Mouse (Mus musculus) liver, adult 2 months (tissue): ENCODE measurements around the gene Zfp451. TPM values are rescaled to one million over a fixed set of nuclear protein-coding genes. Genes with fewer than 3 reads are reported as not detected.

ENCODE experiments used
- DNase-seq: peaks from one replicate; pipeline ENCODE4 v3.0.0-alpha.2; 2011; ENCODE audit warnings: low read depth, low spot score; ENCODE audit errors: extremely low read depth
- H3K27ac ChIP-seq: fragments of 200-500 bp; replicated peaks from 2 replicates; pipeline ENCODE4 v1.5.1; 2012; ENCODE audit warnings: low read depth, mild to moderate bottlenecking, control low read depth, inconsistent platforms, low read length; ENCODE audit not compliant: insufficient read depth
- H3K27me3 ChIP-seq: fragments of 200-500 bp; 2 replicates; pipeline ENCODE4 v1.6.1; 2012; ENCODE audit warnings: mild to moderate bottlenecking, moderate library complexity, low read length, inconsistent platforms; ENCODE audit not compliant: control insufficient read depth, insufficient read depth
- H3K36me3 ChIP-seq: fragments of 200-500 bp; 2 replicates; pipeline ENCODE4 v1.6.1; 2012; ENCODE audit warnings: low read length, inconsistent platforms; ENCODE audit not compliant: control insufficient read depth, insufficient read depth
- H3K4me1 ChIP-seq: fragments of 200-500 bp; 2 replicates; pipeline ENCODE4 v1.6.1; 2011; ENCODE audit warnings: low read length; ENCODE audit not compliant: control insufficient read depth, insufficient read depth
- H3K4me3 ChIP-seq: fragments of 200-500 bp; 2 replicates; pipeline ENCODE4 v1.5.1; 2011; ENCODE audit warnings: low read depth, mild to moderate bottlenecking, control low read depth, low read length, moderate library complexity; ENCODE audit not compliant: insufficient read depth
- H3K79me2 ChIP-seq: fragments of 200-500 bp; 2 replicates; pipeline ENCODE4 v1.6.1; 2012; ENCODE audit warnings: inconsistent platforms, mild to moderate bottlenecking, low read length, moderate library complexity; ENCODE audit not compliant: control insufficient read depth, insufficient read depth
- H3K9ac ChIP-seq: fragments of 200-500 bp; 2 replicates; pipeline ENCODE4 v1.6.1; 2012; ENCODE audit warnings: low read depth, mild to moderate bottlenecking, control low read depth, inconsistent platforms, low read length
- CTCF ChIP-seq: fragments of 200-500 bp; IDR thresholded peaks from 2 replicates; pipeline ENCODE4 v1.5.1; 2011; ENCODE audit warnings: low read depth, low read length, control low read depth
- WGBS: fragments of 180-500 bp; shearing (Covaris S2); methylation state at CpG from one replicate; pipeline ENCODE4 v1.1.7; 2018; 5-methylcytosine and 5-hydroxymethylcytosine counted together
- polyA plus RNA-seq: library from polyadenylated mRNA; depleted of rRNA; stranded (reverse); fragments of >200 nt; gene quantifications from 2 replicates; pipeline ENCODE4 v1.2.3, GENCODE M21; 2012; rRNA removed
- total RNA-seq: library from RNA; depleted of rRNA; stranded (reverse); fragments of >200 nt; gene quantifications from 2 replicates; pipeline ENCODE4 v1.2.3, GENCODE M21; 2014; rRNA removed

The Zfp451 gene
- total and polyA plus RNA-seq, 2 experiments: 2.2 to 10.4 TPM

DNA sequence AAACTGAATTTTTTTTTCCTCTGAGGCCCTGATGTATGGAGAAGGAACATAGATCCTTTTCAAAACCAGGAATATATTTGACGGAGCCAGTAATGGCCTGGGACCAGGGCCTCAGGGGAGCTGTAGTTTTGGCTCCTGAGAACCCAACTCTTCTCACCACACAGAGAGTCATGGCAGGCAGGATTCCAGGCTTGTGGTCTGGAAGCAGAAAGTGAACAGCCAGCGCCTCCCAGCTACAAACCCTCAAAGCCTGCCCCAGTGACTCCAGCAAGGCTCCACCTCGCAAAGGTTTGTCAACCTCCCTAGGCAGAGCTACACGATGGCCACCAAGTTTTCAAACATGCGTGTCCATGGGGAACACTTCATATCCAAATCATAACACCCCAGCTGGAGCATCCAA is 102.4 kb downstream of the Zfp451 start:
- Histone ChIP-seq H3K4me3 (no peak overlapping the region), H3K9ac (no peak overlapping the region), H3K36me3 (no peaks in the 10 kb centered on the region), H3K27me3 (no peaks in the 10 kb centered on the region; the same call in 1 of the 2 replicates), H3K27ac (no peak overlapping the region), H3K79me2 (no peaks in the 10 kb centered on the region), H3K4me1 (no peaks in the 10 kb centered on the region)
- TF ChIP-seq CTCF: no peak
- DNase-seq: no peak
- WGBS: 91% methylated on average over 5 of the region's 5 CpGs

Other genes with a start within 250 kb of the Zfp451 start
- gene Prim2, start 144.8 kb downstream of the Zfp451 start, total RNA-seq: 5.0 and 5.1 TPM in 2 replicates
- gene Prim2, start 144.8 kb downstream of the Zfp451 start, polyA plus RNA-seq: 1.2 and 1.5 TPM in 2 replicates
- 11.4 and 13.6 TPM in 2 replicates for gene Rab23, start 94.7 kb downstream of the Zfp451 start, total RNA-seq
- 4.5 and 5.4 TPM in 2 replicates for gene Rab23, start 94.7 kb downstream of the Zfp451 start, polyA plus RNA-seq
- 2.1 and 3.6 TPM in 2 replicates for gene Bag2, start 56.8 kb downstream of the Zfp451 start, total RNA-seq
- 4.1 and 5.9 TPM in 2 replicates for gene Bag2, start 56.8 kb downstream of the Zfp451 start, polyA plus RNA-seq
- 0.18 and 0.40 TPM in 2 replicates for gene Bend6, start 93.2 kb upstream of the Zfp451 start, total RNA-seq
- 0.05 TPM in 2 replicates for gene Bend6, start 93.2 kb upstream of the Zfp451 start, polyA plus RNA-seq
- gene Dst, start 93.6 kb upstream of the Zfp451 start, total RNA-seq: 53.6 and 60.4 TPM in 2 replicates
- 10.5 and 14.8 TPM in 2 replicates for gene Dst, start 93.6 kb upstream of the Zfp451 start, polyA plus RNA-seq